Mouse (Mus musculus): Measurements from ENCODE around the gene St6galnac3.

GRCm38 (mm10) chr3:153736756-153737280 lies 11.8 kb upstream of the St6galnac3 start:
- TF ChIP-seq CTCF (conservative IDR thresholded peaks at IDR 0.05; ENCODE audit: insufficient read depth, insufficient read length, low read depth, low read length) (no peak), POLR2A (IDR thresholded peaks at IDR 0.05; ENCODE audit: low read depth, low read length) (no peak)
